Mouse (Mus musculus) fat pad, adult 2 months (tissue): ENCODE measurements around the gene Fam162b.

Experiments
- DNase-seq: peaks from one replicate; pipeline ENCODE4 v3.0.0-alpha.2; 2011; ENCODE audit warnings: low read depth, low spot score; ENCODE audit errors: extremely low read depth

The Fam162b gene

DNA sequence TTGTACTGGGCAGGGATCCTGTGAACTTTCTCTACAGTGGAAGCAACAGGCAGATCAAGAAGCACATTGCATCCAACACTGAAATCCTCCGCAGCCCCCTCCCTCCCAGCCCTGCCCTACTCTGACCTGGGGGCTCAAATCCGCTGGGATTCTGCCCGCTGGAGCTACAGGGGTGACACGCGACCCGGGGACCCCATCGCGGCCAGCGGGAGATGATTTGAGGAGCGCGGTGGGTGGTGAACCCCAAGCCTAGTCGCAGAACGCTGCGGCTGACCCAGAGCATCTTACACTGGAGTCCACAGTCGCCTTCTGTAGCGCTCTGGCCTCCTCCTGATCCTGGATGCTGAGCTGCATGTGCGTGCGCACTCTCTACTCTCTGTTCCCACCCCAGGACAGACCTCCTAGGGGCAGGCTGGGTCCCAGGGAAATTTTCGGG, at the start of gene Fam162b:
Fam162b (minus strand) TSS at position 379 of the 436 bp plus-strand sequence.
- no peak for DNase-seq

DNA sequence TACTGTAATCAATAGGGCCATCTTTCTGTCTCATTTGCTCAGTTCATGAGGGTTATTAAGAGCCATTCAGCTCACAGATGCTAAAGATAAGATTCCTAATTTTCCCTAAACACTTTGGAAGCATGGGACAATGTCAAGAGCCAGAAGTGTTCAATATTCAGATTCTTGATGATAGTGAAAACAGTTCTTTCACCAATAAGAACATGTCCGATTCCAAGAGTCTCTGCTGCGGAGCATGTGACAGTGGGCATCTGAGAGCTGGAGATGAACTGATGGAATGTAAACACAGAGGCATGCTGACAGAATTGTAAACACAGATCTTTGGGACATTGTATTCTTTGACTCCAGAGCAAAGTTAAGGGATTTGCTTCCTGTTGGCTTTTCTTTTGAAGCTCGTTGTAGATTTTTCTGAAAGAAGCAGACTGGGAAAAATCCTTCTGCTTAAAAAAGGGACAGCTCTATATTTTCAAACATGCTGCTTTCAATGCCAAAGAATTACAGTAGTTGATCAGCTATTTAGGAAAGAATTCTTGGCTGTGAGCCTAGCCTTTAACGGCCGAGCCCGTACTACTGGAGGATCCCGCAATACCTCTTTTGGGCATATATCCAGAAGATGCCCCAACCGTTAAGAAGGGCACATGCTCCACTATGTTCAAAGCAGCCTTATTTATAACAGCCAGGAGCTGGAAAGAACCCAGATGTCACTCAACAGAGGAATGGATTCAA, 41.3 kb upstream of the Fam162b start, which contains the start of gene Gprc6a:
Gprc6a (minus strand) TSS at position 51 of the 726 bp plus-strand sequence.
- no peak for DNase-seq

DNA sequence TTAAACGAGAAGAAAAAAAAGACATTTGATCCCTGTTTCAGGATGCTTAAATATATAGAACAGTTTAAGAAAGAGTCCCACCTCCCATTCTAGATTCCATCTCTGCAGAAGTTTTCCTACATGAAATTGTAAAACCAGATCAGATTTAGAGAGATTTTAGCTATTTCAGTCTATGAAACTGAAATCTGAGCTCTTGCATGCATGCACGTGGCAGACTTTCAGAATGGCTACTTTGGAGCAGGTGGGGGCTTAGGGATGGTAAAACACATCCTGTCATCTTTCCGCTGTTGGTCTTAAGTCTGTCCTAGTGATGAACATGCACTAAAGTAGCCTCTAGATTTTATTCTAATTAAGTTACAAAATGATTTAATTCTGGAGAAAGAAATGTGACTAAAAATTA, 30.9 kb upstream of the Fam162b start:
- no peak for DNase-seq

DNA sequence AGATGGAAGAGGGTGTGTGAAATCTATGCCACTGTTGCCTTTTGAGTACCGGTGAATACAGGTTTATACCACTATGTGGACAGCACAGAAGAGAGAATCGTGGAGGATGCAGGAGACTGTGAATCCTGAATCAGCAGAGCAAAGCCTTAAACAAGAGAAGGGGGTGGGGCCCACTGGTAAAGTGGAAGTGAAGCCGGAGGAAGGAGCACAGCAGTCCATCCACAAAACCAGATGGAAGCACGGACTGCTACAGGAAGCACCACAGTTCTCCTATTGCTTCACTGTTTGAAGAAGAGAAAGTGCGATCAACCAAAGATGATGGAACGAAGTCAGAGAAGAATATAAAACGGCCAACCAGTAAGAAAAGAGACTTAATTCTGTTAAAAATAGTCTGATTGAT, 29.8 kb upstream of the Fam162b start:
- no peak for DNase-seq

DNA sequence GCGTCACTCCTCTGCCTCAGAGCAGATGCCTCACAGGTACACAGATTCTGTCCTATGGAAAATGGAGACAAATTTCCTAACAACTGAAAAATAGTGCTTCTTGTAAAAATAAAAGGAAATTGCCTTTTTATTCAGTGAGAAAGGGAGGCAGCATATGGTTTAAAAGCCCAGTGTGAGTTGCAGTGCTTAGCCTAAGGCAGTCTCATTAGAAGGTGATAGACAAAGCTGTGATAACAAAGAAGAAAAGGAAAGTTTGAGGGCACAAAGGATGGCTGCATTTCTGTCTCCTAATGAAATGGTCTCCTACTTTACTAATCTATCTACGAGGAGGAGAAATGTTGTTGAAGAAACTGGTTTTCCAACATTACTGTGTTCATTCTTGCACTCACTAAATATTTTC, 28.2 kb upstream of the Fam162b start:
- no peak for DNase-seq

DNA sequence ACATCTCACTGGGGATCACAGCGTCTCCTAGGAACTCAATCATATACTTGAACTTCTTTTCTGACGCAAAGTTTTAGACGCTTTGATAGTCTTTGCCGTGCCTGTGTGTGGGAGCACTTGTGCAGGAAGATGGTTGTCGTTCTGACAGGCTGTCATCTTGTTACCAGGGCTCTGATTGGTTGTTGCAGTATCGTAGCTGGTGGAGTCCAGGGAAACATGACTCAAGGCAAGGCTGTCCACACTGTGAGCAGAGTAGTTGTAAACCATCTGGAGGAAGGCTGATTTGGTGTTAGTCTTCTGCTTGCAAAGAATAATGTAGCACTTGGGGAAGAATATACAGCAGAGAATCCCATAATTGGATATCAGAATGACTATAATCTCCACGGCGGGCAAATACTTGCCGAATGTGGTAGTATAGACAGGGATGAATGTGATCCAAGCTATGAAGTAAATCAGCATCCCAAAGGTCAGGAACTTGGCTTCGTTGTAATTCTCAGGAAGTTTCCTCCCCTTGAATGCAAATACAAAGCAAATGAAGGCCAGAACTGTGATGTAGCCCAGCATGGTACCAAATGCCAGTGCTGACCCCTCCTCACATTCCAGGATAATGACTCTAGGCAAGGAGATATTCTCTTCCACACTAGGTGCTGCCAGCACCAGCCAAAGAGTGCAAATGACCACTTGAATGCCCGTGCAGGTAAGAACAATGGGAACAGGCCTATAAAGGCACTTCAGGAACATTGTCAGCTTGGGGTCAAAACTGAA, 24.7 kb upstream of the Fam162b start:
- no peak for DNase-seq

DNA sequence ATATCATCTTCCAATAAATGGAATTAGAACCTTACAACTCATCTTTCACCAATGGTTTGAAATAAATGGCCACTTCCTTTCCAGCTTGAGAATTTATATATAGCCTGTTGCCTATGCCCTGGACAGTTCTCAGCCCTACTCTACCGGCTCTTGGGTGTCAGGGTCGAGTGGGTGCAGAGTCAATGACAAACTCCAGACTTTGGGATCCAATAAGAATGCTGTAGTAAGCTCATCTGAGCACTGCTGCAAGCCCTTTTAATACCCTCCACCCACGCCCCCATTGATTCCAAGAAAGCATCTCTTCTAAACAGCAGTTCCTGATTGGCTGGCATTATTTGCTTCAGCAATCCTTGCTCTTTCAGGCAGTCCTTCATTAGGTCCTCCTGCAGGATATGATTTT, 23.1 kb upstream of the Fam162b start:
- DNase-seq, result no peak

DNA sequence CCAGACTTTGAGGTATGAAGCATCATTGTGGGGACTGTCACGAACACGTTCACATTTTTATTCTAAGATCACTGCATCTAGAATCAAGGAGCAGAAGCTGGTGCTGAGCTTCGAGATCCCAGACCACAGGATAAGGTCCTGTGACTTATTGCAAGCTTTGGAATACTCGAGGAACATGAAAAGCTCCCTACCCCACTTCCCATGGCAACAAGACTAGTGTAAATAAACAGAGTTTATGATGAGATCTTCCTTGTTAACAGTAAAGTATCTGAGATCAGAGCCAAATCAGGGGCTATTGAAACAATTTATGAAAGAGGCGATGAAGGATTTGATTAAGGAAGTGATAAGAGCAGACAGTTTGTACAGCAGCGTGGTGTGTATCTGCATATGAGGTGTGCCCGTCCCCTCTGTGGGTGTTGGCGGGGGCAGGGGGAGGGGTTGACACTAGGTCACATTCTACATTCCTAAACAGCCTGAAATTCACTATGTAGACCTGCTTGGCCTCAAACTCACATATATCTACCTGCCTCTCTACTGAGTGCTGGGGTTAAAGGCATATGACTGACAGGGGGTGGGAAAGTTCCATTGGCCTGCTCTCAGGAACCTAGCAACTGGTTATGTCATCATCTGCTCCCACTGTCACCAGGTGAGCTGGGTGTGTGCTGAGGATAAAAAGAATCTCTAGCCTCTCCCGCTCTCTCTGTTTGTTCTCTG, 21.8 kb upstream of the Fam162b start:
- no peak for DNase-seq

DNA sequence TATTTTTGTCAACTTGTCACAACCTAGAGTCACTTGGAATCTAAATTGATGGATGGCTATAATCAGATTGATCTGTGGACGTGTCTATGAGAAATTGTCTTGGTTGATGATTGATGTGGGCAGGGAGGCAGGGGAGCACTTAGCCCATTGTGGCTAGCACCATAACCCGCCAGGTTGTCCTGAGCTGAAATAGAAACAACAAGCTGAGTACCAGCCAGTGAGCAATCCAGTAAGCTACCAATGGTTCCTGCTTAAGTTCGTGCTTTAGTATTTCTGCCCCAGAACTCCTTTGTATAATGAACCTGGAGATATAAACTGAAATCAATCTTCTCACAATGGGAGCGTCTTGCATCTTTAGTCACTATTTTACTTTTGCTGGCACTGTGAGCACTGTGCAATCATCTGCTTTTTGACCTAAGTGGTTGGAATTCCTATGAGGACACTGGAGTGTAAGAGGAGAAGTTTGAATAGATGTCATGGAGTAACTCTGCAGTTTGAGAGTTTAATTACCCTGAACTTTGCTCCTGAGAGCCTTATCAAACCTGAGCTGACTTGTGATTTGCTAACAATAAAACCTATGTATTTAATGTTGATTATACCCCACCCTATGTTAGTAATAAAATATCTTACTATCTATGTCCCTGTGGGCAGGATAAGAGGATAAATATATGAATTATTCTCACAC, 19.6 kb upstream of the Fam162b start:
- no peak for DNase-seq

DNA sequence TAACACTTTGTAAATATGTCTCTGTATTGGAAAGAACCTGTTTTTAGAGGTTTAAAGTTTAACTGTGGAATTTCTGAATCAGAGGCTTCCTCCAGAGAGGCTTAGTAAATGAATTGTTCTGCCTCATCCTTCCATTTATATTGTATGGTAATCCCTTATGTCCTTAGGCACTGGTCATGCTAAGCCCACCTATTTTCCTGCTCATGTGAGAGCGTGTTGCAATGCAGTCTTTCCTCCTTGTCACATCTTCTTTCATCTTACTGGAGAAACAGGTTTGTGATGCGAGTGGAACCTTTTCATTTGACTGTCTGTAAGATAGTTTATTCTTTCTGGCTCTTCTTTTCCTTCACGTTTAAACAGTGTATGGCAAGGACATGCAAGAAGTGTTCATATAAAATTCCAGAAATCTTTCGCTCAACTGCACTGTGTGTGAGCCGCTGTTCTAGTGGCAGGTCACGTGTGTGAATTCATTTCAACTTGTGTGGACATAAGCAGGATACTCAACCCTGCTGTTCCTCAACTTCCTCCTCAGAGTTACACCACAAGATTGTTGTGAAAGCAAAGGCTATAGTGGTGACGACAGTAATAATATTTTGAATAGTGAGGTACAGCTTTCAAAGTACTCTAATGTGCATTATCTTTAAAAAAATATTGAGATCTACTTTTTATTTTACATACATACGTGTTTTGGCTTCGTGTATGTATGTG, 6.8 kb upstream of the Fam162b start:
- DNase-seq, result no peak

DNA sequence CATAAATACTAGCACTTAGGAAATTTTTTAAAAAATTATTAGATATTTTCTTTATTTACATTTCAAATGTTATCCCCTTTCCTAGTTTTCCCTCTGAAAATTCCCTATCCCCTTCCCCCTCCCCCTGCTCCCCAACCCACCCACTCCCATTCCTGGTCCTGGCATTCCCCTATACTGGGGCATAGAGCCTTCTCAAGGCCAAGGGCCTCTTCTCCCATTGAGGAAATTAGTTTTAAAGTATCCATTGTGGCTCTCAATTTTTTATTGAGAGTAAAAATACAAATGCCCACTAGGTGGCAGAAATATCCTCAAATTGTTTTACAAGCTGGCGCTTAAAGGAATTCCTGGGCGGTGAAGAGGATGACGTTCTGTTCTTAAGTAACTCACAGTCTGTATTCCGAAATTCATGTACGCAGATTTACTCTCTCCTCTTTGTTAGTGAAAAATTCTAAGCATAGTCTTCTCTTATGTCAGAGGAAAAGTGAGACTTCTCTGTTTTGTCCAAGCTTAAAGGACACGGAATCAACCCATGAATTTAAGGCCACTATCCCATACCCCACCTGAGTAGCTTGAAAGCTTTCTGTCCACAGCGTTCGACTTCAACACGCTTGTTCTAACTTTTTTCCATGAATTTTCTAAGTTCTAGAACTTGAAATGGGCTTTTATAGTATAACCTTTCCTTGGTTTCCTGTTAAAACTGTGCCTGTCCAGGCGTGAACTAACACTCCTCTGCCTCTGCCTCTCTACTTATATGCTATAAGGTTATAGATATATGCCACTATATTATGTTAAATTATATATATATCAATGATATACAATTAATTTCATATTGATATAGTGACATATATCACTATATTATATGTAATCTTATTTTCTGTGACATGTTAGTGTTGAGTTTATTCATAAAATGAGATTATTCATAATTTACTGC, 4.9 kb upstream of the Fam162b start:
- no peak for DNase-seq

DNA sequence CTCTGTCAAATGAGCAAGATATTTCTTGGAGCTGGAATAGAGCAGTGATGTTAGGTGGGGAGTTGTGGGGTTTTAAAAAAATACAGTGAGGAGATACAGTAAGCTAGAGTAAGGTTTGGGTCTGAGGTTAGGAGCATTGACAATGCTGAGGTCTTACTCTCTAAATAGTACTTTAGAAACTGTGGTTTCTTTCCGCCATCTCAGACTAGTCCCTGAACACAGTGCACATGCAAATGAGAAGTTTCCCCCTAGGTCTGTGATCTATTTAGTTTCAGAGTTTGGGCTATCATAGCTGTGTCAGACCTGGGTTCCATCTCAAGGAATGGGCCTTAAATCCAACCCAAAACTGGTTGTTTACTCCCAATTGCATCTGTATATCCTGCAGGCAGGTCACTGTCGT, 1.3 kb upstream of the Fam162b start:
- DNase-seq, result no peak

DNA sequence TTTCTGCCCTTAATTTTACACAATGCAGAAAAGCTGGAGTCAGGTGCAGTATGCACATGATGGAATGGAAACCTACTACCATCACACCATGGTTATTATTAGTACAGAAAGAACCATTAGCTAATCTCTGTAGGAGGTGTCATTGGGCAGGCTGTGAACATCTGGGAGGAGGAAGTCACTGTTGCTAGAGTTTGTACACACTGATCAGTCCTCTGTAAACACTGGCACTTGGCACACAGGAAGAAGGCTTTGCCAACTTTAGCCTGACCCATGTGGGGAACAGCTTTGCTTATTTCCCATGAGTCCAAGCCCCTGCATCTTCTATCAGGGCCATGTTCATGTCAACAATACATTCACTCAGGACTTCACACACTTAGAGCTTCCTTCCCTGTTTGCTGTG, 5.4 kb downstream of the Fam162b start:
- DNase-seq, result no peak

DNA sequence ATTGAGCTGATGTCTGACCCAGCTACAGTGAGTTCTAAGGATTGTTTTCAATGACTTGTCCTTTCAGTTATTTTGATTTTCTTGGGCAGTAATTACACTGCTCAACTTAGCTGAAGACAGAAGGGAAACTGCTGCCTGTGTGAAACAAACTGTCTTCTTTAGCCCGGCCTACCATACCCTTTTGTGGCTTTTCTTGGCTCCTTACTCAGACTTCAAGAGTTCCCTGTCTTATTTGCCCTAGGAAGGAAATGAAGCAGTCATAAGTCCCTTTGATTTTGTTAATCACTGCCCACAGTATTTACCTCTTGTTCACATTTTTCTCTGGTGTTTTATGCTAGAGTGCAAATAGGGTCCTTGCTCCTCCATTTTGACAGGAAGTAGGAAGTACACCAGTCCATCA, 5.9 kb downstream of the Fam162b start:
- no peak for DNase-seq

DNA sequence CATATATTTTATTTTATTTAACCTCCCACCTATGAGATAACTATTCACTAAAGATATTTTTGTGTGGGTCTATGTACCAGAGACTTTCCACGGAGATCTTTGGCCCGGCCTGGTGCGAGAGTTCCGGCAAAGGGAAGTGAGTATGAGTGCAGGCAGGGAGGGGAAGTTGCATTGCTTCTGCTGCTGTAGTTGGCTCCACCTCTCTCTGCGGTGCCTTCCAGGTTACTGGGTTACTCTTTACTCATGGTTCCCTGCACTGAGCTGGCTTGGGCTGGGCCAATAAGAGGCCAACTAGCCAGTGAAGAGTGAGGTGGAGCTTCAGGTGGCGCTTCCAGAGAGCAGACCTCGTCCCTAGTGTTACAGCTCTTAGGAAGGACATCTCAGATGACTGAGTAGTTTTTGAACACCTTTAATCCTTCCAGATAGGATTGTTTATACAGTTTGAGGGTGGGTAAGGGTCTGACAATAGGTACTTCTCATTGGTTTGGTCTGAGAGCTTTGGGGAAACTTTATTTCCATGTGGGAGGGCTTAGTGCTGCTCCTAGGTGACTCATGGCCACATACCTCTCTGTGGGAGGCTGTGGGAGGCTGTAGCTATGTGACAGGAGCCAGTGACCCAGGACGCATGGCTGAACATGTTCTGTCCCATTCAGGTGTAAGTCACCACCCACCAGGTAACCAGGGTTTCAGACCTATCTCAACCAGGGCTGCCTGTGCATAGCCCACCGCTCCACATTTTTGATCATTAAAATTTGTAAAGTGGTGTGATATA, 18.9 kb downstream of the Fam162b start:
- no peak for DNase-seq

DNA sequence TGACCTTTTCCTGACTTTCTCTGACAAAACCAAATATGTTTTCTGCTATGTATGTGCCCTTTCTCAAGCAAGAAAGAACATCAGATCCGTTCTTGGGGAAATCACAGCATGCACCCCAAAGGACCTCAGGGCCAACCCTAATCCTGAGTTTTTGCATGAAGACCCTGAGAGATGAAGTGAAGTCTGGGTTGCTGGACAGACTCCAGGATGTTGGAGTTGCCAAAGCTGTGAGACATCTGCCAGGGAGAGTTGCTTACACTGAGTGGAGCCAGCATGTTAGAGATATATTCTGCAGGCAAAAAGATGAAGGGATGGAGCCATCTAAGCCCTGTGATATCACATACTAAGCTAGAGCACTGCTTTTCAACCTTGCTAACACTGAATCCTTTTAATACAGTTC, 34.3 kb downstream of the Fam162b start:
- DNase-seq, result no peak

DNA sequence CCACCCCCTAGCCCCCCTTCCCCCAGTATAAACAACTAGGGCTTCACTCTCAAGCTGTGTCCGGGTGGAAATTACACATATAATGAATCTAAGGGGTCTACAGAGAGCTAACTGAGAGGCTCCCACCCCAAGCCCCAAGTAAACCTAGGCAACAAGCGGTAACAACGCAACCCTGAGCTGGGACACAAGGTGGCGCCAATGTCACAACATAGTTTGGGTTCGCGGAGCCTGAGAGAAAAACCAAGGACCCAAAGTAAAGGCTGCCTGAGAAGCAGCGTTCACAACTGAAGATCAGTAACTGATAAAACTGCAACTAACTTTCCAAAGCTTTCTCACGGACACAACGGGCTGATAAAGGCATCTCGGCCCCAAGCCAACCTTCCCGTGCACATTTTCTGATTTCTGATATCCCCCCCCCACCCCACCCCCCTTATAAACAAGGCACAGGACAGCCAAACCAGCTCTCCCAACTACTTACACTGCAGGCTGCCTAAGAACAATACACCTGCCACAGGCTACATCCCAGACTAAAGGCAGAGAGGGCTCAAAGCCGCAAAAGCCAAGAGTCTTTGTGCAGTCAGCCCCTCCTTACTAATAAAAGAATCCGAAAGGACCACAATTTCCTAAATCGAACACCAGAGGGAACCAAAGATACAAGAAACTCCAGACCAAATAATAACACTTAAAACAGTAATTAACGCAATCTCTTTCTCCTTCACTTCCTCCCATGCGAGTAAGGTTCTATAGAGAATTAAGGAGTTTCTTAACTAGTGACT, 36.8 kb downstream of the Fam162b start:
- DNase-seq, result no peak
